Mouse (Mus musculus) right cerebral cortex, postnatal 25 days (tissue): ENCODE data around the gene Sypl2.

ENCODE experiments used
- DNase-seq: peaks from one replicate; pipeline ENCODE4 v3.0.0; 2022

Sypl2 gene

GRCm38 (mm10) chr3:108174672-108175531, 51.5 kb downstream of the Sypl2 start:
- DNase-seq = peak; percentile 66

- no peak for DNase-seq
Measured at GRCm38 (mm10) chr3:108169199-108169598, 57.2 kb downstream of the Sypl2 start.

GRCm38 (mm10) chr3:108167499-108167898, 58.9 kb downstream of the Sypl2 start:
- DNase-seq = no peak

- no peak for DNase-seq
Measured at GRCm38 (mm10) chr3:108166486-108167211, 59.8 kb downstream of the Sypl2 start.

- DNase-seq = no peak
Measured at GRCm38 (mm10) chr3:108165532-108166315, 60.7 kb downstream of the Sypl2 start.

GRCm38 (mm10) chr3:108164807-108165206, 61.6 kb downstream of the Sypl2 start:
- DNase-seq = peak; percentile 82

GRCm38 (mm10) chr3:108164091-108164490, 62.4 kb downstream of the Sypl2 start:
- DNase-seq = no peak
